Mouse (Mus musculus) liver, embryonic 11.5 days (tissue): ENCODE measurements around the gene Adipoq. TPM values are rescaled to one million over a fixed set of nuclear protein-coding genes. Genes with fewer than 3 reads are reported as not detected.

Experiments used
- ATAC-seq: fragments of 200-750 bp; cut with Nextera tagmentation; replicated peaks from 2 replicates; pipeline ENCODE4 v1.8.0; 2017; ENCODE audit warnings: moderate number of reproducible peaks, mild to moderate bottlenecking, moderate TSS enrichment, moderate library complexity; ENCODE audit not compliant: low FRiP score
- DNase-seq: peaks from one replicate; pipeline ENCODE4 v3.0.0-alpha.2; 2017; ENCODE audit warnings: low spot score
- H3K27ac ChIP-seq: fragments of 300-500 bp; sonication (generic); 2 replicates; pipeline ENCODE4 v1.5.1; 2014; ENCODE audit warnings: mild to moderate bottlenecking, low read depth, low read length, control low read depth
- H3K27me3 ChIP-seq: fragments of 300-500 bp; sonication (generic); replicated peaks from 2 replicates; pipeline ENCODE4 v1.6.1; 2014; ENCODE audit warnings: low read length, mixed read lengths; ENCODE audit not compliant: control insufficient read depth, insufficient read depth
- H3K36me3 ChIP-seq: fragments of 300-500 bp; sonication (generic); 2 replicates; pipeline ENCODE4 v1.6.1; 2014; ENCODE audit warnings: mild to moderate bottlenecking, low read length, moderate library complexity, mixed read lengths; ENCODE audit not compliant: control insufficient read depth, insufficient read depth
- H3K4me1 ChIP-seq: fragments of 300-500 bp; sonication (generic); replicated peaks from 2 replicates; pipeline ENCODE4 v1.6.1; 2014; ENCODE audit warnings: low read length, mixed read lengths; ENCODE audit not compliant: control insufficient read depth, insufficient read depth
- H3K4me2 ChIP-seq: fragments of 300-500 bp; sonication (generic); 2 replicates; pipeline ENCODE4 v1.6.1; 2014; ENCODE audit warnings: mild to moderate bottlenecking, control low read depth, moderate library complexity
- H3K4me3 ChIP-seq: fragments of 300-500 bp; sonication (generic); 2 replicates; pipeline ENCODE4 v1.5.1; 2014; ENCODE audit warnings: low read depth, low read length, control low read depth
- H3K9ac ChIP-seq: fragments of 300-500 bp; sonication (generic); 2 replicates; pipeline ENCODE4 v1.6.1; 2014; ENCODE audit warnings: low read depth, low read length, control low read depth
- H3K9me3 ChIP-seq: fragments of 300-500 bp; sonication (generic); 2 replicates; pipeline ENCODE4 v1.6.1; 2016; ENCODE audit warnings: low read length, inconsistent platforms, mixed read lengths; ENCODE audit not compliant: control insufficient read depth
- WGBS: fragments of 180-500 bp; shearing (Covaris S2); extraction: QIAGEN DNeasy Blood & Tissue Kit; methylation state at CpG from one replicate; pipeline ENCODE4 v1.1.7; 2014; 5-methylcytosine and 5-hydroxymethylcytosine counted together
- polyA plus RNA-seq: library from polyadenylated mRNA; unstranded; fragments of >200 nt; fragmentation: Nextera tagmentation; extraction: Ambion mirVana; gene quantifications from 2 replicates; pipeline ENCODE4 v1.2.1, GENCODE M21; 2014

The Adipoq gene
- polyA plus RNA-seq, 1 experiment from 2014 or later, result not detected

- ATAC-seq (no peak), DNase-seq (no peak)
- no peaks in the 10 kb centered on the region for H3K36me3 ChIP-seq
- H3K4me2 ChIP-seq, result peak overlapping the region; percentile 73
- WGBS, result 29% methylated on average over 17 of the region's 17 CpGs
- H3K27ac ChIP-seq, result peak overlapping the region; percentile 60
- H3K9me3 ChIP-seq, result no peaks in the 10 kb centered on the region
- H3K4me1 ChIP-seq, result peaks cover 6% of the 10 kb centered on the region
- peak overlapping the region; percentile 57 for H3K9ac ChIP-seq
- H3K27me3 ChIP-seq, result no peaks in the 10 kb centered on the region
- H3K4me3 ChIP-seq, result peak overlapping the region; percentile 54
Observed at GRCm38 (mm10) chr16:23103038-23103745, 43.1 kb upstream of the Adipoq start.

- H3K4me2 ChIP-seq, result no peak overlapping the region; the same call in 1 of the 2 replicates
- peaks cover 2% of the 10 kb centered on the region; the same call in 1 of the 2 replicates for H3K36me3 ChIP-seq
- 50% methylated on average over 2 of the region's 2 CpGs for WGBS
- H3K9me3 ChIP-seq, result no peaks in the 10 kb centered on the region
- peak overlapping the region; percentile 13; the same call in 1 of the 2 replicates for H3K27ac ChIP-seq
- no peaks in the 10 kb centered on the region for H3K27me3 ChIP-seq
- DNase-seq (no peak), ATAC-seq (no peak)
- H3K9ac ChIP-seq, result no peak overlapping the region
- peaks cover 6% of the 10 kb centered on the region for H3K4me1 ChIP-seq
- no peak overlapping the region for H3K4me3 ChIP-seq
Observed at GRCm38 (mm10) chr16:23103841-23104240, 42.5 kb upstream of the Adipoq start.

- H3K9me3 ChIP-seq, result no peaks in the 10 kb centered on the region
- H3K4me2 ChIP-seq, result peak overlapping the region; percentile 68
- ATAC-seq (no peak), DNase-seq (no peak)
- no peak overlapping the region; the same call in 1 of the 2 replicates for H3K9ac ChIP-seq
- H3K36me3 ChIP-seq, result peaks cover 11% of the 10 kb centered on the region
- 66% methylated on average over 7 of the region's 7 CpGs for WGBS
- no peak overlapping the region for H3K27ac ChIP-seq
- no peaks in the 10 kb centered on the region for H3K27me3 ChIP-seq
- no peaks in the 10 kb centered on the region; the same call in 1 of the 2 replicates for H3K4me1 ChIP-seq
- no peak overlapping the region for H3K4me3 ChIP-seq
Observed at GRCm38 (mm10) chr16:23106121-23106520, 40.2 kb upstream of the Adipoq start.

- Histone ChIP-seq H3K36me3 (peaks cover 19% of the 10 kb centered on the region), H3K27ac (peak within 1 kb of the TSS; percentile 99), H3K9ac (peak within 1 kb of the TSS; percentile 100), H3K4me2 (peak within 1 kb of the TSS; percentile 68), H3K4me3 (peak within 1 kb of the TSS; percentile 98), H3K4me1 (no peaks in the 10 kb centered on the region; the same call in 1 of the 2 replicates), H3K9me3 (no peaks in the 10 kb centered on the region), H3K27me3 (no peaks in the 10 kb centered on the region)
- peak; percentile 91 for ATAC-seq
- peak; percentile 90 for DNase-seq
- under 1% methylated on average over 71 of the region's 71 CpGs for WGBS
Observed at GRCm38 (mm10) chr16:23107231-23107942, 38.9 kb upstream of the Adipoq start, which contains the start of gene Eif4a2. Gene Eif4a2, plus strand, starts transcription at chr16:23107444.

GRCm38 (mm10) chr16:23107946-23108759 is 38.2 kb upstream of the Adipoq start:
- Histone ChIP-seq H3K9me3 (no peaks in the 10 kb centered on the region), H3K4me3 (peak overlapping the region; percentile 98), H3K4me2 (peak overlapping the region; percentile 68), H3K27me3 (no peaks in the 10 kb centered on the region), H3K36me3 (peaks cover 19% of the 10 kb centered on the region), H3K4me1 (no peaks in the 10 kb centered on the region; the same call in 1 of the 2 replicates), H3K9ac (peak overlapping the region; percentile 100), H3K27ac (peak overlapping the region; percentile 99)
- DNase-seq, result peak; percentile 76
- under 1% methylated on average over 52 of the region's 52 CpGs for WGBS
- peak; percentile 73 for ATAC-seq

GRCm38 (mm10) chr16:23108943-23109342 is 37.4 kb upstream of the Adipoq start:
- ATAC-seq, result no peak
- Histone ChIP-seq H3K4me1 (no peaks in the 10 kb centered on the region; the same call in 1 of the 2 replicates), H3K36me3 (peaks cover 20% of the 10 kb centered on the region), H3K9ac (peak overlapping the region; percentile 100), H3K27ac (peak overlapping the region; percentile 99), H3K4me3 (peak overlapping the region; percentile 98), H3K27me3 (no peaks in the 10 kb centered on the region), H3K4me2 (peak overlapping the region; percentile 68), H3K9me3 (no peaks in the 10 kb centered on the region)
- DNase-seq, result no peak
- 3% methylated on average over 5 of the region's 5 CpGs for WGBS

GRCm38 (mm10) chr16:23109350-23110280 is 36.7 kb upstream of the Adipoq start:
- peaks cover 27% of the 10 kb centered on the region for H3K36me3 ChIP-seq
- H3K4me2 ChIP-seq, result peak overlapping the region; percentile 68
- peak overlapping the region; percentile 99 for H3K27ac ChIP-seq
- H3K9ac ChIP-seq, result peak overlapping the region; percentile 100
- H3K4me3 ChIP-seq, result peak overlapping the region; percentile 98
- WGBS, result 42% methylated on average over 5 of the region's 5 CpGs
- H3K27me3 ChIP-seq, result no peaks in the 10 kb centered on the region
- no peaks in the 10 kb centered on the region; the same call in 1 of the 2 replicates for H3K4me1 ChIP-seq
- DNase-seq, result no peak
- no peak for ATAC-seq
- H3K9me3 ChIP-seq, result no peaks in the 10 kb centered on the region
